Mouse (Mus musculus) midbrain, postnatal 0 days (tissue): ENCODE measurements around the gene Olfr730. TPM values are rescaled to one million over a fixed set of nuclear protein-coding genes. Genes with fewer than 3 reads are reported as not detected.

Experiments
- ATAC-seq: fragments of 200-750 bp; cut with Nextera tagmentation; 2 replicates; pipeline ENCODE4 v1.8.0; 2017; ENCODE audit warnings: moderate number of reproducible peaks, mild to moderate bottlenecking, moderate TSS enrichment, moderate library complexity; ENCODE audit not compliant: low FRiP score
- DNase-seq: peaks from one replicate; pipeline ENCODE4 v3.0.0-alpha.2; 2015; ENCODE audit warnings: low spot score
- H3K27ac ChIP-seq: fragments of 300-500 bp; sonication (generic); 2 replicates; pipeline ENCODE4 v1.5.1; 2014; ENCODE audit warnings: low read depth, mild to moderate bottlenecking, low read length, mixed read lengths
- H3K27me3 ChIP-seq: fragments of 300-500 bp; sonication (generic); 2 replicates; pipeline ENCODE4 v1.6.1; 2014; ENCODE audit warnings: low read length, control low read depth, mixed read lengths; ENCODE audit not compliant: insufficient read depth
- H3K36me3 ChIP-seq: fragments of 300-500 bp; sonication (generic); 2 replicates; pipeline ENCODE4 v1.6.1; 2014; ENCODE audit warnings: low read length, control low read depth, mixed read lengths; ENCODE audit not compliant: insufficient read depth
- H3K4me1 ChIP-seq: fragments of 300-500 bp; sonication (generic); 2 replicates; pipeline ENCODE4 v1.6.1; 2014; ENCODE audit warnings: mild to moderate bottlenecking, control low read depth, antibody characterized with exemption, low read length, mixed read lengths; ENCODE audit not compliant: insufficient read depth
- H3K4me2 ChIP-seq: fragments of 300-500 bp; sonication (generic); 2 replicates; pipeline ENCODE4 v1.6.1; 2014; ENCODE audit warnings: low read depth, mild to moderate bottlenecking, low read length, mixed read lengths; ENCODE audit not compliant: poor library complexity, severe bottlenecking
- H3K4me3 ChIP-seq: fragments of 300-500 bp; sonication (generic); 2 replicates; pipeline ENCODE4 v1.5.1; 2014; ENCODE audit warnings: low read depth, mild to moderate bottlenecking, low read length, moderate library complexity
- H3K9ac ChIP-seq: fragments of 300-500 bp; sonication (generic); replicated peaks from 2 replicates; pipeline ENCODE4 v1.6.1; 2014; ENCODE audit warnings: mild to moderate bottlenecking, low read length, moderate library complexity, mixed read lengths; ENCODE audit not compliant: poor library complexity, severe bottlenecking
- H3K9me3 ChIP-seq: fragments of 300-500 bp; sonication (generic); 2 replicates; pipeline ENCODE4 v1.6.1; 2016; ENCODE audit warnings: low read length, control low read depth
- CTCF ChIP-seq: IDR thresholded peaks from 2 replicates; pipeline ENCODE4 v1.5.1; 2016; ENCODE audit warnings: antibody characterized with exemption, mild to moderate bottlenecking
- WGBS: fragments of 180-500 bp; shearing (Covaris S2); extraction: QIAGEN DNeasy Blood & Tissue Kit; methylation state at CpG from one replicate; pipeline ENCODE4 v1.1.7; 2014; 5-methylcytosine and 5-hydroxymethylcytosine counted together
- polyA plus RNA-seq: library from polyadenylated mRNA; unstranded; fragments of >200 nt; fragmentation: Nextera tagmentation; extraction: Ambion mirVana; gene quantifications from 2 replicates; pipeline ENCODE4 v1.2.1, GENCODE M21; 2015
- total RNA-seq: library from RNA; depleted of rRNA; stranded (reverse); fragments of >200 nt; gene quantifications from 2 replicates; pipeline ENCODE4 v1.2.3, GENCODE M21; 2014; rRNA removed

Olfr730 gene
- total RNA-seq, result not detected in 2 replicates
- not detected in 2 replicates for polyA plus RNA-seq

- 51% methylated on average over 1 of the region's 1 CpGs for WGBS
- DNase-seq (no peak), ATAC-seq (no peak)
- H3K36me3 ChIP-seq, result no peaks in the 10 kb centered on the region
- no peak within 1 kb of the TSS for H3K4me2 ChIP-seq
- no peak within 1 kb of the TSS for H3K27ac ChIP-seq
- no peak within 1 kb of the TSS for H3K4me3 ChIP-seq
- H3K4me1 ChIP-seq, result no peaks in the 10 kb centered on the region
- H3K9ac ChIP-seq, result no peak within 1 kb of the TSS
- no peaks in the 10 kb centered on the region for H3K9me3 ChIP-seq
- H3K27me3 ChIP-seq, result no peaks in the 10 kb centered on the region
- no peak for TF ChIP-seq CTCF
Observed at GRCm38 (mm10) chr14:50188098-50188497, at the start of gene Olfr730. Gene Olfr730, minus strand, starts transcription at chr14:50188198.

- TF ChIP-seq CTCF, result no peak
Observed at GRCm38 (mm10) chr14:50152810-50153209, 35.2 kb downstream of the Olfr730 start, which contains the start of gene Olfr729. Gene Olfr729, minus strand, starts transcription at chr14:50152910.

DNA sequence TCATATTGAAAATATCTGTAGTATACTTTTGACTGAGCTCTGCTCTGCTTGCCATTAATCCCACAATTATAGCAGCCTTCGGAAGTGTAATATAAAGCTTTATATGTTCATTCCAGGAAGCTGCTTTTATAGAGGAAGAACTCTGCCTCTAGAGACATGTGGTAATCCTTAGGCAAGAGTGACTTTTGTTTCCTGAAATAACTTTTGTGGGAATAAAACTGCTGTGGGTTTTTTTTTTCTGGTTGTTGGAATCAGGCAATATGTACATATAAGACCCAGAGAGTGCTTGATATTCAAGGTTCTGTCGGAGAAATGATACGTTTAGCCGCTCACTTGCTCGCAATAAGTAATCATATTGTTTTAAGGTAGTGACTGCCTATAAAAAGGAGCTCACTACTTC lies 45.4 kb downstream of the Olfr730 start, which contains the start of gene Olfr728:
Olfr728 (minus strand) TSS at position 101 of the 400 bp plus-strand sequence.
- 88% methylated on average over 5 of the region's 5 CpGs for WGBS
- Histone ChIP-seq H3K9ac (no peak within 1 kb of the TSS), H3K4me2 (no peak within 1 kb of the TSS), H3K4me3 (no peak within 1 kb of the TSS), H3K27me3 (no peaks in the 10 kb centered on the region), H3K27ac (no peak within 1 kb of the TSS), H3K9me3 (no peaks in the 10 kb centered on the region), H3K36me3 (no peaks in the 10 kb centered on the region), H3K4me1 (no peaks in the 10 kb centered on the region)
- TF ChIP-seq CTCF, result no peak
- no peak for DNase-seq
- ATAC-seq, result no peak

More at GRCm38 (mm10) chr14:50152810-50153209, 35.2 kb downstream of the Olfr730 start, which contains the start of gene Olfr729:
- DNase-seq (no peak), ATAC-seq (no peak)
- Histone ChIP-seq H3K9me3 (no peaks in the 10 kb centered on the region), H3K4me3 (no peak within 1 kb of the TSS), H3K4me1 (no peaks in the 10 kb centered on the region), H3K36me3 (no peaks in the 10 kb centered on the region), H3K9ac (no peak within 1 kb of the TSS), H3K27ac (no peak within 1 kb of the TSS), H3K27me3 (no peaks in the 10 kb centered on the region), H3K4me2 (no peak within 1 kb of the TSS)

Other genes with a start within 250 kb of the Olfr730 start
- gene Olfr724, start 224.9 kb downstream of the Olfr730 start, total RNA-seq, result not detected in 2 replicates
- not detected in 2 replicates for gene Olfr724, start 224.9 kb downstream of the Olfr730 start, polyA plus RNA-seq
- not detected in 2 replicates for gene Olfr725, start 147.8 kb downstream of the Olfr730 start, total RNA-seq
- gene Olfr725, start 147.8 kb downstream of the Olfr730 start, polyA plus RNA-seq, result not detected in 2 replicates
- not detected in 2 replicates for gene Olfr726, start 97.2 kb downstream of the Olfr730 start, total RNA-seq
- not detected in 2 replicates for gene Olfr726, start 97.2 kb downstream of the Olfr730 start, polyA plus RNA-seq
- gene Olfr727, start 65.0 kb downstream of the Olfr730 start, total RNA-seq, result not detected in 2 replicates
- not detected in 2 replicates for gene Olfr727, start 65.0 kb downstream of the Olfr730 start, polyA plus RNA-seq
- gene Olfr728, start 45.5 kb downstream of the Olfr730 start, total RNA-seq, result not detected in 2 replicates
- not detected in 2 replicates for gene Olfr728, start 45.5 kb downstream of the Olfr730 start, polyA plus RNA-seq
- gene Olfr729, start 35.3 kb downstream of the Olfr730 start, total RNA-seq, result not detected in 2 replicates
- gene Olfr729, start 35.3 kb downstream of the Olfr730 start, polyA plus RNA-seq, result not detected in 2 replicates
- gene Olfr731, start 53.7 kb upstream of the Olfr730 start, total RNA-seq, result not detected in 2 replicates
- gene Olfr731, start 53.7 kb upstream of the Olfr730 start, polyA plus RNA-seq, result not detected in 2 replicates
- not detected in 2 replicates for gene Olfr732, start 96.0 kb upstream of the Olfr730 start, total RNA-seq
- gene Olfr732, start 96.0 kb upstream of the Olfr730 start, polyA plus RNA-seq, result not detected in 2 replicates
- gene Olfr733, start 113.3 kb upstream of the Olfr730 start, total RNA-seq, result not detected in 2 replicates
- gene Olfr733, start 113.3 kb upstream of the Olfr730 start, polyA plus RNA-seq, result not detected in 2 replicates
- gene Olfr734, start 138.6 kb upstream of the Olfr730 start, total RNA-seq, result not detected in 2 replicates
- gene Olfr734, start 138.6 kb upstream of the Olfr730 start, polyA plus RNA-seq, result not detected in 2 replicates
- gene Olfr735, start 160.7 kb upstream of the Olfr730 start, total RNA-seq, result not detected in 2 replicates
- gene Olfr735, start 160.7 kb upstream of the Olfr730 start, polyA plus RNA-seq, result not detected in 2 replicates
- gene Tlr11, start 169.7 kb upstream of the Olfr730 start, total RNA-seq, result not detected in 2 replicates
- not detected in 2 replicates for gene Tlr11, start 169.7 kb upstream of the Olfr730 start, polyA plus RNA-seq
- gene Olfr736, start 193.0 kb upstream of the Olfr730 start, total RNA-seq, result not detected in 2 replicates
- not detected in 2 replicates for gene Olfr736, start 193.0 kb upstream of the Olfr730 start, polyA plus RNA-seq
- gene Olfr738, start 219.4 kb upstream of the Olfr730 start, total RNA-seq, result not detected in 2 replicates
- not detected in 2 replicates for gene Olfr738, start 219.4 kb upstream of the Olfr730 start, polyA plus RNA-seq
- gene Olfr739, start 230.4 kb upstream of the Olfr730 start, total RNA-seq, result not detected in 2 replicates
- not detected in 2 replicates for gene Olfr739, start 230.4 kb upstream of the Olfr730 start, polyA plus RNA-seq